Mouse (Mus musculus) myocyte (in vitro differentiated cells): ENCODE results near the gene Sephs2. TPM values are rescaled to one million over a fixed set of nuclear protein-coding genes. Genes with fewer than 3 reads are reported as not detected.

ENCODE experiments used
- H3K27me3 ChIP-seq: one replicate; pipeline ENCODE4 v1.6.1; 2011; ENCODE audit not compliant: control insufficient read depth, insufficient read depth, insufficient read length
- H3K36me3 ChIP-seq: one replicate; pipeline ENCODE4 v1.6.1; 2011; ENCODE audit not compliant: control insufficient read depth, insufficient read depth
- H3K4me2 ChIP-seq: one replicate; pipeline ENCODE4 v1.6.1; 2011; ENCODE audit warnings: low read depth, control low read depth
- H3K4me3 ChIP-seq: one replicate; pipeline ENCODE4 v1.5.1; 2011; ENCODE audit warnings: mild to moderate bottlenecking, control low read depth, moderate library complexity
- H3K79me2 ChIP-seq: one replicate; pipeline ENCODE4 v1.6.1; 2011; ENCODE audit not compliant: control insufficient read depth, insufficient read depth
- H3ac ChIP-seq: one replicate; pipeline ENCODE4 v1.6.1; 2011; ENCODE audit not compliant: control insufficient read depth, insufficient read length
- CEBPB ChIP-seq: IDR thresholded peaks from 2 replicates; pipeline ENCODE4 v1.6.1; 2011; ENCODE audit warnings: mild to moderate bottlenecking, moderate library complexity; ENCODE audit not compliant: poor library complexity, insufficient read depth, severe bottlenecking
- E2F4 ChIP-seq: IDR thresholded peaks from one replicate; pipeline ENCODE4 v1.6.1; 2011; ENCODE audit warnings: mild to moderate bottlenecking, control low read depth, moderate library complexity; ENCODE audit not compliant: insufficient read depth
- MAX ChIP-seq: IDR thresholded peaks from one replicate; pipeline ENCODE4 v1.6.1; 2011; ENCODE audit warnings: low read depth, mild to moderate bottlenecking, control low read depth
- MYOD1 ChIP-seq, 3 experiments: IDR thresholded peaks; one replicate each; pipeline ENCODE4 v1.6.1; 2011; ENCODE audit warnings: control low read depth in 2 of 3, low read depth in 2 of 3, mild to moderate bottlenecking in 2 of 3, moderate library complexity in 1 of 3; ENCODE audit not compliant: insufficient read length in 2 of 3, control insufficient read depth in 1 of 3
- MYOG ChIP-seq, 3 experiments: IDR thresholded peaks; one replicate each; pipeline ENCODE4 v1.6.1; 2011; ENCODE audit warnings: control low read depth in 2 of 3, low read depth in 2 of 3, mild to moderate bottlenecking in 2 of 3; ENCODE audit not compliant: insufficient read length in 2 of 3, control insufficient read depth in 1 of 3, insufficient read depth in 1 of 3
- POLR2A ChIP-seq: IDR thresholded peaks from one replicate; pipeline ENCODE4 v1.6.1; 2011; ENCODE audit warnings: low read depth, mild to moderate bottlenecking, control low read depth, moderate library complexity; ENCODE audit not compliant: insufficient read length
- POLR2AphosphoS2 ChIP-seq: IDR thresholded peaks from one replicate; pipeline ENCODE4 v1.6.1; 2011; ENCODE audit warnings: low read depth, control low read depth; ENCODE audit not compliant: insufficient read length
- REST ChIP-seq: IDR thresholded peaks from one replicate; pipeline ENCODE4 v1.6.1; 2011; ENCODE audit warnings: mild to moderate bottlenecking, control low read depth, moderate library complexity; ENCODE audit not compliant: insufficient read depth, insufficient read length
- SRF ChIP-seq: IDR thresholded peaks from one replicate; pipeline ENCODE4 v1.6.1; 2011; ENCODE audit warnings: low read depth; ENCODE audit not compliant: control insufficient read depth, insufficient read length
- TCF12 ChIP-seq: IDR thresholded peaks from one replicate; pipeline ENCODE4 v1.6.1; 2011; ENCODE audit warnings: mild to moderate bottlenecking, control low read depth; ENCODE audit not compliant: poor library complexity, insufficient read depth, severe bottlenecking
- TCF3 ChIP-seq: IDR thresholded peaks from one replicate; pipeline ENCODE4 v1.6.1; 2011; ENCODE audit warnings: low read depth, control low read depth; ENCODE audit not compliant: insufficient read length
- USF1 ChIP-seq: IDR thresholded peaks from one replicate; pipeline ENCODE4 v1.6.1; 2011; ENCODE audit warnings: low read depth, mild to moderate bottlenecking, control low read depth, moderate library complexity
- polyA plus RNA-seq: library from polyadenylated mRNA; unstranded; fragments of >200 nt; fragmentation: generic; extraction: Trizol; gene quantifications from one replicate; pipeline ENCODE4 v1.2.1, GENCODE M21; 2012; ENCODE audit warnings: missing spikeins

Sephs2 gene
- polyA plus RNA-seq, 1 experiment = 17.2 TPM

GRCm38 (mm10) chr7:127224616-127225015, 49.2 kb downstream of the Sephs2 start:
- H3K27me3 ChIP-seq = no peaks in the 10 kb centered on the region
- no peaks in the 10 kb centered on the region for H3K79me2 ChIP-seq
- no peak overlapping the region for H3K4me3 ChIP-seq
- no peak for TF ChIP-seq TCF12
- no peak for TF ChIP-seq E2F4
- no peak overlapping the region for H3K4me2 ChIP-seq
- peaks cover 4% of the 10 kb centered on the region for H3K36me3 ChIP-seq
- no peak overlapping the region for H3ac ChIP-seq

GRCm38 (mm10) chr7:127223515-127224478, 50.1 kb downstream of the Sephs2 start:
- Histone ChIP-seq H3ac (no peak overlapping the region), H3K27me3 (no peaks in the 10 kb centered on the region), H3K36me3 (no peaks in the 10 kb centered on the region), H3K4me2 (no peak overlapping the region), H3K4me3 (no peak overlapping the region), H3K79me2 (no peaks in the 10 kb centered on the region)
- TF ChIP-seq USF1 (no peak), SRF (no peak)

- no peaks in the 10 kb centered on the region for H3K79me2 ChIP-seq
- H3K4me3 ChIP-seq = no peak overlapping the region
- TF ChIP-seq MAX (no peak), SRF (no peak), USF1 (no peak), POLR2AphosphoS2 (no peak), TCF12 (no peak), MYOD1 (IDR thresholded peaks at IDR 0.05; ENCODE audit: control insufficient read depth in 1 of 3, insufficient read length in 2 of 3, low read depth in 2 of 3) (no peak), E2F4 (no peak), MYOG (IDR thresholded peaks at IDR 0.05; ENCODE audit: control insufficient read depth in 1 of 3, insufficient read depth in 1 of 3, insufficient read length in 2 of 3, low read depth in 2 of 3) (no peak), REST (no peak), CEBPB (no peak), TCF3 (no peak), POLR2A (no peak)
- no peaks in the 10 kb centered on the region for H3K27me3 ChIP-seq
- no peaks in the 10 kb centered on the region for H3K36me3 ChIP-seq
- no peak overlapping the region for H3K4me2 ChIP-seq
- H3ac ChIP-seq = no peak overlapping the region
These were observed 50.7 kb downstream of the Sephs2 start for GRCm38 (mm10) chr7:127223106-127223505.

Other genes with a start within 250 kb of the Sephs2 start
- 115 TPM for gene Maz, start 247.0 kb downstream of the Sephs2 start, polyA plus RNA-seq
- 29.9 TPM for gene Kif22, start 231.6 kb downstream of the Sephs2 start, polyA plus RNA-seq
- gene Zg16, start 186.7 kb downstream of the Sephs2 start, polyA plus RNA-seq = not detected
- gene AI467606, start 182.7 kb downstream of the Sephs2 start, polyA plus RNA-seq = 45.0 TPM
- gene Qprt, start 151.8 kb downstream of the Sephs2 start, polyA plus RNA-seq = 0.04 TPM
- 21.7 TPM for gene Spn, start 136.2 kb downstream of the Sephs2 start, polyA plus RNA-seq
- 58.3 TPM for gene Cd2bp2, start 78.0 kb downstream of the Sephs2 start, polyA plus RNA-seq
- gene Tbc1d10b, start 65.6 kb downstream of the Sephs2 start, polyA plus RNA-seq = 62.8 TPM
- 10,881 TPM for gene Mylpf, start 65.2 kb downstream of the Sephs2 start, polyA plus RNA-seq
- gene Zfp553, start 41.0 kb downstream of the Sephs2 start, polyA plus RNA-seq = 11.4 TPM
- 2.2 TPM for gene Sept1, start 40.9 kb downstream of the Sephs2 start, polyA plus RNA-seq
- gene Zfp771, start 29.8 kb downstream of the Sephs2 start, polyA plus RNA-seq = 34.9 TPM
- 76.9 TPM for gene Dctpp1, start 13.3 kb downstream of the Sephs2 start, polyA plus RNA-seq
- gene Itgal, start 22.2 kb upstream of the Sephs2 start, polyA plus RNA-seq = 0.16 TPM
- gene Zfp768, start 71.5 kb upstream of the Sephs2 start, polyA plus RNA-seq = 17.3 TPM
- gene Zfp747, start 102.0 kb upstream of the Sephs2 start, polyA plus RNA-seq = 3.6 TPM
- 0.34 TPM for gene 9130019O22Rik, start 113.1 kb upstream of the Sephs2 start, polyA plus RNA-seq
- 3.0 TPM for gene E430018J23Rik, start 119.6 kb upstream of the Sephs2 start, polyA plus RNA-seq
- 1.2 TPM for gene Zfp764, start 132.8 kb upstream of the Sephs2 start, polyA plus RNA-seq
- 11.6 TPM for gene Zfp688, start 148.0 kb upstream of the Sephs2 start, polyA plus RNA-seq
- 2.1 TPM for gene Zfp689, start 175.1 kb upstream of the Sephs2 start, polyA plus RNA-seq
- 26.5 TPM for gene Prr14, start 185.6 kb upstream of the Sephs2 start, polyA plus RNA-seq
- gene Fbrs, start 205.1 kb upstream of the Sephs2 start, polyA plus RNA-seq = 21.2 TPM
- 18.1 TPM for gene Srcap, start 237.9 kb upstream of the Sephs2 start, polyA plus RNA-seq
- gene Gm42715, start 245.5 kb upstream of the Sephs2 start, polyA plus RNA-seq = 6.8 TPM